Mouse (Mus musculus): Measurements from ENCODE around the gene Pten. TPM values are rescaled to one million over a fixed set of nuclear protein-coding genes. Genes with fewer than 3 reads are reported as not detected.

Pten gene
- total RNA-seq, 2 experiments from 2014 or later, result 65.4 to 66.3 TPM

- intact Hi-C loops (cut with DNase I), result no loop called here
- no peak for DNase-seq
Observed at GRCm38 (mm10) chr19:32869053-32869680, 111.9 kb downstream of the Pten start.

GRCm38 (mm10) chr19:32873904-32874637, 116.8 kb downstream of the Pten start:
- intact Hi-C loops (cut with DNase I), result no loop called here

More at GRCm38 (mm10) chr19:32873904-32874637, 116.8 kb downstream of the Pten start:
- DNase-seq, result peak; percentile 16 to 31

Other genes with a start within 250 kb of the Pten start
- gene Papss2, start 161.7 kb upstream of the Pten start, total RNA-seq (2021), result 10 to 100 TPM; 15.6 to 18.7 TPM
- gene Atad1, start 17.7 kb upstream of the Pten start, total RNA-seq (2021), result 10 to 100 TPM; 68.7 to 72.1 TPM